Mouse (Mus musculus) limb, embryonic 14.5 days (tissue): ENCODE data around the gene Cyb5b. TPM values are rescaled to one million over a fixed set of nuclear protein-coding genes. Genes with fewer than 3 reads are reported as not detected.
A peak's percentile ranks its signal among the peaks of the same experiment; 100 is the strongest.

Source experiments
- ATAC-seq: fragments of 200-750 bp; cut with Nextera tagmentation; 2 replicates; pipeline ENCODE4 v1.8.0; 2017; ENCODE audit warnings: low read depth, moderate number of reproducible peaks, moderate TSS enrichment; ENCODE audit not compliant: low FRiP score
- DNase-seq: peaks from one replicate; pipeline ENCODE4 v3.0.0-alpha.2; 2015; ENCODE audit warnings: low spot score
- H3K27ac ChIP-seq: fragments of 300-500 bp; sonication (generic); replicated peaks from 2 replicates; pipeline ENCODE4 v1.5.1; 2014; ENCODE audit warnings: low read depth, mild to moderate bottlenecking, low read length, moderate library complexity, mixed read lengths
- H3K27me3 ChIP-seq: fragments of 300-500 bp; sonication (generic); 2 replicates; pipeline ENCODE4 v1.6.1; 2014; ENCODE audit warnings: low read length, mixed read lengths; ENCODE audit not compliant: control insufficient read depth, insufficient read depth
- H3K36me3 ChIP-seq: fragments of 300-500 bp; sonication (generic); 2 replicates; pipeline ENCODE4 v1.6.1; 2014; ENCODE audit warnings: mild to moderate bottlenecking, low read length, moderate library complexity, mixed read lengths; ENCODE audit not compliant: control insufficient read depth, insufficient read depth
- H3K4me1 ChIP-seq: fragments of 300-500 bp; sonication (generic); 2 replicates; pipeline ENCODE4 v1.6.1; 2014; ENCODE audit warnings: antibody characterized with exemption, low read length, mixed read lengths; ENCODE audit not compliant: control insufficient read depth, insufficient read depth
- H3K4me2 ChIP-seq: fragments of 300-500 bp; sonication (generic); replicated peaks from 2 replicates; pipeline ENCODE4 v1.6.1; 2014; ENCODE audit warnings: low read depth, mild to moderate bottlenecking, low read length, moderate library complexity; ENCODE audit not compliant: severe bottlenecking
- H3K4me3 ChIP-seq: fragments of 300-500 bp; sonication (generic); replicated peaks from 2 replicates; pipeline ENCODE4 v1.5.1; 2014; ENCODE audit warnings: low read length
- H3K9ac ChIP-seq: fragments of 300-500 bp; sonication (generic); 2 replicates; pipeline ENCODE4 v1.6.1; 2014; ENCODE audit warnings: mild to moderate bottlenecking, low read depth, low read length, moderate library complexity; ENCODE audit not compliant: severe bottlenecking
- H3K9me3 ChIP-seq: fragments of 300-500 bp; sonication (generic); 2 replicates; pipeline ENCODE4 v1.6.1; 2016; ENCODE audit warnings: low read length; ENCODE audit not compliant: control insufficient read depth
- POLR2A ChIP-seq: fragments of 200-500 bp; IDR thresholded peaks from 2 replicates; pipeline ENCODE4 v1.8.0; 2012; ENCODE audit warnings: inconsistent platforms, mild to moderate bottlenecking, moderate library complexity, borderline replicate concordance; ENCODE audit not compliant: insufficient read depth, insufficient read length; ENCODE audit errors: extremely low read depth
- WGBS: fragments of 180-500 bp; shearing (Covaris S2); extraction: QIAGEN DNeasy Blood & Tissue Kit; methylation state at CpG from one replicate; pipeline ENCODE4 v1.1.7; 2014; 5-methylcytosine and 5-hydroxymethylcytosine counted together
- polyA plus RNA-seq, 2 experiments: library from polyadenylated mRNA; depleted of rRNA in 1 of 2; stranded (reverse) in 1 of 2; unstranded in 1 of 2; fragments of >200 nt; fragmentation: Nextera tagmentation in 1 of 2; extraction: Ambion mirVana in 1 of 2; gene quantifications; 2 replicates each; pipeline versions ENCODE4 v1.2.1 to v1.2.3; 2012 to 2014

Cyb5b gene
- polyA plus RNA-seq, 2 experiments, result 60.3 to 82.3 TPM

- TF ChIP-seq POLR2A, result no peak
- Histone ChIP-seq H3K27me3 (no peaks in the 10 kb centered on the region), H3K4me1 (no peaks in the 10 kb centered on the region), H3K9me3 (no peaks in the 10 kb centered on the region), H3K4me3 (no peak overlapping the region), H3K36me3 (no peaks in the 10 kb centered on the region), H3K4me2 (no peak overlapping the region), H3K27ac (no peak overlapping the region), H3K9ac (no peak overlapping the region)
- no peak for DNase-seq
- WGBS, result 66% methylated on average over 13 of the region's 13 CpGs
- no peak for ATAC-seq
Observed at GRCm38 (mm10) chr8:107139704-107140470, 10.6 kb upstream of the Cyb5b start.

- no peak overlapping the region for H3K4me2 ChIP-seq
- no peak for TF ChIP-seq POLR2A
Observed at GRCm38 (mm10) chr8:107142539-107142938, 7.9 kb upstream of the Cyb5b start.

GRCm38 (mm10) chr8:107143501-107143900 is 6.9 kb upstream of the Cyb5b start:
- no peak overlapping the region for H3K4me2 ChIP-seq
- H3K27me3 ChIP-seq, result no peaks in the 10 kb centered on the region
- TF ChIP-seq POLR2A, result no peak
- H3K9me3 ChIP-seq, result no peaks in the 10 kb centered on the region
- no peak overlapping the region for H3K9ac ChIP-seq
- DNase-seq (no peak), ATAC-seq (no peak)
- H3K4me3 ChIP-seq, result no peak overlapping the region
- no peaks in the 10 kb centered on the region for H3K4me1 ChIP-seq
- no peak overlapping the region for H3K27ac ChIP-seq
- WGBS, result 37% methylated on average over 4 of the region's 4 CpGs
- H3K36me3 ChIP-seq, result no peaks in the 10 kb centered on the region

More at GRCm38 (mm10) chr8:107142539-107142938, 7.9 kb upstream of the Cyb5b start:
- Histone ChIP-seq H3K4me3 (no peak overlapping the region), H3K4me1 (no peaks in the 10 kb centered on the region), H3K9me3 (no peaks in the 10 kb centered on the region), H3K9ac (no peak overlapping the region), H3K27ac (no peak overlapping the region), H3K27me3 (no peaks in the 10 kb centered on the region), H3K36me3 (no peaks in the 10 kb centered on the region)
- ATAC-seq (no peak), DNase-seq (no peak)
- 80% methylated on average over 4 of the region's 4 CpGs for WGBS

GRCm38 (mm10) chr8:107146186-107146585 is 4.3 kb upstream of the Cyb5b start:
- Histone ChIP-seq H3K4me3 (no peak overlapping the region), H3K9me3 (no peaks in the 10 kb centered on the region), H3K4me2 (no peak overlapping the region), H3K9ac (no peak overlapping the region), H3K27me3 (no peaks in the 10 kb centered on the region), H3K36me3 (no peaks in the 10 kb centered on the region), H3K4me1 (0 out of 2 replicates have a peak, but pooled peaks cover 6% of the 10 kb centered on the region), H3K27ac (no peak overlapping the region)
- DNase-seq (no peak), ATAC-seq (no peak)
- TF ChIP-seq POLR2A, result no peak

GRCm38 (mm10) chr8:107148802-107149201 is 1.6 kb upstream of the Cyb5b start:
- TF ChIP-seq POLR2A, result no peak
- Histone ChIP-seq H3K9ac (no peak overlapping the region), H3K27ac (0 out of 2 replicates have a peak overlapping the region, but pooled peaks have one; percentile 21), H3K36me3 (peaks cover 13% of the 10 kb centered on the region), H3K27me3 (no peaks in the 10 kb centered on the region), H3K4me3 (no peak overlapping the region), H3K4me1 (peaks cover 11% of the 10 kb centered on the region; the same call in 1 of the 2 replicates), H3K9me3 (no peaks in the 10 kb centered on the region), H3K4me2 (no peak overlapping the region)
- no peak for DNase-seq
- no peak for ATAC-seq
- 55% methylated on average over 5 of the region's 5 CpGs for WGBS
